Mouse (Mus musculus) CD4-positive, CD25-positive, alpha-beta regulatory T cell (primary cell): ENCODE measurements around the gene Cfap58. TPM values are rescaled to one million over a fixed set of nuclear protein-coding genes. Genes with fewer than 3 reads are reported as not detected.

ENCODE experiments used
- polyA plus RNA-seq: library from polyadenylated mRNA; unstranded; fragments of 100-300 nt; shearing (Covaris generic); gene quantifications from one replicate; pipeline ENCODE4 v1.2.1, GENCODE M21; 2017

Cfap58 gene
- not detected for polyA plus RNA-seq

GRCm38 (mm10) chr19:47937443-47938406 lies at the start of gene Cfap58:
TSS of gene Cfap58 (plus strand) at chr19:47937675.

GRCm38 (mm10) chr19:47919126-47919965 lies 18.1 kb upstream of the Cfap58 start, which contains the start of the genes Cfap43 and Itprip:
TSS of gene Cfap43 (minus strand) at chr19:47919287.
TSS of gene Itprip (minus strand) at chr19:47919299.

Other genes starting within 250 kb of the Cfap58 start
- gene Col17a1, start 245.6 kb upstream of the Cfap58 start, polyA plus RNA-seq: not detected
- 151 TPM for gene Sfr1, start 206.0 kb upstream of the Cfap58 start, polyA plus RNA-seq
- 118 TPM for gene Gsto1, start 82.7 kb upstream of the Cfap58 start, polyA plus RNA-seq
- 0.73 TPM for gene Gsto2, start 72.1 kb upstream of the Cfap58 start, polyA plus RNA-seq
- 0.22 TPM for gene Cfap43, start 18.4 kb upstream of the Cfap58 start, polyA plus RNA-seq
- gene Itprip, start 18.4 kb upstream of the Cfap58 start, polyA plus RNA-seq: 41.1 TPM